Mouse (Mus musculus) midbrain, postnatal 0 days (tissue): Measurements from ENCODE around the gene Rubcnl. TPM values are rescaled to one million over a fixed set of nuclear protein-coding genes. Genes with fewer than 3 reads are reported as not detected.

Source experiments
- ATAC-seq: fragments of 200-750 bp; cut with Nextera tagmentation; 2 replicates; pipeline ENCODE4 v1.8.0; 2017; ENCODE audit warnings: moderate number of reproducible peaks, mild to moderate bottlenecking, moderate TSS enrichment, moderate library complexity; ENCODE audit not compliant: low FRiP score
- DNase-seq: peaks from one replicate; pipeline ENCODE4 v3.0.0-alpha.2; 2015; ENCODE audit warnings: low spot score
- H3K27ac ChIP-seq: fragments of 300-500 bp; sonication (generic); 2 replicates; pipeline ENCODE4 v1.5.1; 2014; ENCODE audit warnings: low read depth, mild to moderate bottlenecking, low read length, mixed read lengths
- H3K27me3 ChIP-seq: fragments of 300-500 bp; sonication (generic); 2 replicates; pipeline ENCODE4 v1.6.1; 2014; ENCODE audit warnings: low read length, control low read depth, mixed read lengths; ENCODE audit not compliant: insufficient read depth
- H3K36me3 ChIP-seq: fragments of 300-500 bp; sonication (generic); 2 replicates; pipeline ENCODE4 v1.6.1; 2014; ENCODE audit warnings: low read length, control low read depth, mixed read lengths; ENCODE audit not compliant: insufficient read depth
- H3K4me1 ChIP-seq: fragments of 300-500 bp; sonication (generic); 2 replicates; pipeline ENCODE4 v1.6.1; 2014; ENCODE audit warnings: mild to moderate bottlenecking, control low read depth, antibody characterized with exemption, low read length, mixed read lengths; ENCODE audit not compliant: insufficient read depth
- H3K4me2 ChIP-seq: fragments of 300-500 bp; sonication (generic); 2 replicates; pipeline ENCODE4 v1.6.1; 2014; ENCODE audit warnings: low read depth, mild to moderate bottlenecking, low read length, mixed read lengths; ENCODE audit not compliant: poor library complexity, severe bottlenecking
- H3K4me3 ChIP-seq: fragments of 300-500 bp; sonication (generic); 2 replicates; pipeline ENCODE4 v1.5.1; 2014; ENCODE audit warnings: low read depth, mild to moderate bottlenecking, low read length, moderate library complexity
- H3K9ac ChIP-seq: fragments of 300-500 bp; sonication (generic); replicated peaks from 2 replicates; pipeline ENCODE4 v1.6.1; 2014; ENCODE audit warnings: mild to moderate bottlenecking, low read length, moderate library complexity, mixed read lengths; ENCODE audit not compliant: poor library complexity, severe bottlenecking
- H3K9me3 ChIP-seq: fragments of 300-500 bp; sonication (generic); 2 replicates; pipeline ENCODE4 v1.6.1; 2016; ENCODE audit warnings: low read length, control low read depth
- CTCF ChIP-seq: IDR thresholded peaks from 2 replicates; pipeline ENCODE4 v1.5.1; 2016; ENCODE audit warnings: antibody characterized with exemption, mild to moderate bottlenecking
- WGBS: fragments of 180-500 bp; shearing (Covaris S2); extraction: QIAGEN DNeasy Blood & Tissue Kit; methylation state at CpG from one replicate; pipeline ENCODE4 v1.1.7; 2014; 5-methylcytosine and 5-hydroxymethylcytosine counted together
- polyA plus RNA-seq: library from polyadenylated mRNA; unstranded; fragments of >200 nt; fragmentation: Nextera tagmentation; extraction: Ambion mirVana; gene quantifications from 2 replicates; pipeline ENCODE4 v1.2.1, GENCODE M21; 2015
- total RNA-seq: library from RNA; depleted of rRNA; stranded (reverse); fragments of >200 nt; gene quantifications from 2 replicates; pipeline ENCODE4 v1.2.3, GENCODE M21; 2014

The Rubcnl gene
- total and polyA plus RNA-seq, 2 experiments from 2014 or later = 0.11 to 0.15 TPM

- H3K27me3 ChIP-seq = no peaks in the 10 kb centered on the region
- peak; percentile 94 for TF ChIP-seq CTCF
- H3K9ac ChIP-seq = no peak overlapping the region
- no peak overlapping the region for H3K4me3 ChIP-seq
- H3K9me3 ChIP-seq = no peaks in the 10 kb centered on the region
- no peaks in the 10 kb centered on the region for H3K4me1 ChIP-seq
- WGBS = 44% methylated on average over 8 of the region's 8 CpGs
- H3K4me2 ChIP-seq = no peak overlapping the region
- ATAC-seq = no peak
- H3K27ac ChIP-seq = no peak overlapping the region
- no peaks in the 10 kb centered on the region for H3K36me3 ChIP-seq
- DNase-seq = peak; percentile 59
These were observed 44.7 kb downstream of the Rubcnl start for GRCm38 (mm10) chr14:75060562-75060961.

- H3K9me3 ChIP-seq = no peaks in the 10 kb centered on the region
- H3K27me3 ChIP-seq = no peaks in the 10 kb centered on the region
- DNase-seq (no peak), ATAC-seq (no peak)
- no peak for TF ChIP-seq CTCF
- 94% methylated on average over 8 of the region's 8 CpGs for WGBS
- H3K36me3 ChIP-seq = no peaks in the 10 kb centered on the region
- no peaks in the 10 kb centered on the region for H3K4me1 ChIP-seq
- H3K4me2 ChIP-seq = no peak overlapping the region
- H3K9ac ChIP-seq = no peak overlapping the region
- H3K4me3 ChIP-seq = no peak overlapping the region
- no peak overlapping the region for H3K27ac ChIP-seq
These were observed 48.1 kb downstream of the Rubcnl start for GRCm38 (mm10) chr14:75063936-75064335.

GRCm38 (mm10) chr14:75064520-75064919 lies 48.7 kb downstream of the Rubcnl start:
- no peaks in the 10 kb centered on the region for H3K27me3 ChIP-seq
- no peak for TF ChIP-seq CTCF
- H3K4me2 ChIP-seq = no peak overlapping the region
- H3K9ac ChIP-seq = no peak overlapping the region
- DNase-seq (no peak), ATAC-seq (no peak)
- H3K36me3 ChIP-seq = no peaks in the 10 kb centered on the region
- no peaks in the 10 kb centered on the region for H3K9me3 ChIP-seq
- no peak overlapping the region for H3K4me3 ChIP-seq
- no peak overlapping the region for H3K27ac ChIP-seq
- no peaks in the 10 kb centered on the region for H3K4me1 ChIP-seq
- WGBS = 87% methylated on average over 7 of the region's 7 CpGs

GRCm38 (mm10) chr14:75065211-75065610 lies 49.4 kb downstream of the Rubcnl start:
- 98% methylated on average over 5 of the region's 5 CpGs for WGBS

GRCm38 (mm10) chr14:75068430-75069112 lies 52.7 kb downstream of the Rubcnl start:
- DNase-seq (no peak), ATAC-seq (no peak)
- no peak overlapping the region for H3K9ac ChIP-seq
- H3K4me2 ChIP-seq = no peak overlapping the region
- WGBS = 87% methylated on average over 16 of the region's 19 CpGs
- no peaks in the 10 kb centered on the region for H3K36me3 ChIP-seq
- TF ChIP-seq CTCF = no peak
- H3K27me3 ChIP-seq = no peaks in the 10 kb centered on the region
- no peaks in the 10 kb centered on the region for H3K9me3 ChIP-seq
- no peak overlapping the region for H3K4me3 ChIP-seq
- no peaks in the 10 kb centered on the region for H3K4me1 ChIP-seq
- no peak overlapping the region for H3K27ac ChIP-seq

More at GRCm38 (mm10) chr14:75065211-75065610, 49.4 kb downstream of the Rubcnl start:
- H3K4me2 ChIP-seq = no peak overlapping the region
- ATAC-seq (no peak), DNase-seq (no peak)
- no peaks in the 10 kb centered on the region for H3K36me3 ChIP-seq
- no peaks in the 10 kb centered on the region for H3K4me1 ChIP-seq
- no peak overlapping the region for H3K27ac ChIP-seq
- H3K9ac ChIP-seq = no peak overlapping the region
- TF ChIP-seq CTCF = no peak
- H3K27me3 ChIP-seq = no peaks in the 10 kb centered on the region
- no peak overlapping the region for H3K4me3 ChIP-seq
- H3K9me3 ChIP-seq = no peaks in the 10 kb centered on the region

- no peak overlapping the region for H3K4me3 ChIP-seq
- H3K27ac ChIP-seq = no peak overlapping the region
- no peaks in the 10 kb centered on the region for H3K4me1 ChIP-seq
- H3K36me3 ChIP-seq = no peaks in the 10 kb centered on the region
- H3K9me3 ChIP-seq = no peaks in the 10 kb centered on the region
- ATAC-seq (no peak), DNase-seq (no peak)
- TF ChIP-seq CTCF = no peak
- no peak overlapping the region for H3K9ac ChIP-seq
- WGBS = 81% methylated on average over 7 of the region's 7 CpGs
- no peak overlapping the region for H3K4me2 ChIP-seq
- no peaks in the 10 kb centered on the region for H3K27me3 ChIP-seq
These were observed 53.6 kb downstream of the Rubcnl start for GRCm38 (mm10) chr14:75069356-75069979.
